Mouse (Mus musculus) retina, postnatal 7 days (tissue): ENCODE data around the gene Arhgap29.

Experiments
- DNase-seq: peaks from one replicate; pipeline ENCODE4 v3.0.0-alpha.2; 2012; ENCODE audit warnings: low read depth, low spot score

Arhgap29 gene

GRCm38 (mm10) chr3:121952041-121952591, at the start of gene Arhgap29:
Gene Arhgap29, plus strand, starts transcription at chr3:121952541.
- no peak for DNase-seq

GRCm38 (mm10) chr3:121902729-121903128, 49.6 kb upstream of the Arhgap29 start:
- DNase-seq: no peak

DNA sequence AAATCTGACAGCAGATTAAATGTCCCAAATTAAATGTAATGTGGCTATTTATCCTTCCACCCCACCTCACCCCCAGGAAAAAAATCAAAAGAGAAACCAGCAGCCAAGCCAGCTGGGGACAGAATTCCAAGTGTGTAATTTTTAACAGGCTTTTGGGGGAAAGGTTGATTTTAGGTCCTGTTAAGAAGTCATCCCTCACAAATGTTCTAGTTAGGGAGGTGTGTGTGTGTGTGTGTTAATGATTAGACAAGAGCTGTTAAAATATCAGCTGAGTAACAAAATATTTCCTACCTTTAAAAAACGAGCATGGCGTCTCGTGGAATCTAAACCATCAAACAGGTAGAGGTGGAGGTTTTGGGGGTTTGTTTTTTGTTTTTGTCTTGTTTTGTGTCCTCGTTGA, 49.1 kb upstream of the Arhgap29 start:
- no peak for DNase-seq

DNA sequence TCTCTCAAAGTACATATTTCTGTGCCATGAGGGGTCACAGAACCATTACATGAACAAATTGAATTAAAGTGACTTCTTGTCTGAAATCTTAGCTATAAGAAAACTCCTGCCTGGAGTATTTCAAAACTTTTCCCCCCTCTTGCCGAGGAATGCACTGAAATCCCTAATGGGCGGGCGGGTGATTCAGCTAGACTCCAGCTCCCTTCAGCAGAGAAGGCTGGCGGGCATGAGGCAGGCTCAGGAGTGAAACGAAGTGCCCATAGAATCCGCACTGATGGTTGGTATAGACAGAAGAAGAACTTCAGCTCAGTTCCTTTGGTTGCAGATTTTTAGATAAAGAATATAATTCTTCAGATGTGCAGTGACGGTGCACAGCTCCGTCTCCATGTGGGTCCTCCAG, 48.6 kb upstream of the Arhgap29 start:
- no peak for DNase-seq

DNA sequence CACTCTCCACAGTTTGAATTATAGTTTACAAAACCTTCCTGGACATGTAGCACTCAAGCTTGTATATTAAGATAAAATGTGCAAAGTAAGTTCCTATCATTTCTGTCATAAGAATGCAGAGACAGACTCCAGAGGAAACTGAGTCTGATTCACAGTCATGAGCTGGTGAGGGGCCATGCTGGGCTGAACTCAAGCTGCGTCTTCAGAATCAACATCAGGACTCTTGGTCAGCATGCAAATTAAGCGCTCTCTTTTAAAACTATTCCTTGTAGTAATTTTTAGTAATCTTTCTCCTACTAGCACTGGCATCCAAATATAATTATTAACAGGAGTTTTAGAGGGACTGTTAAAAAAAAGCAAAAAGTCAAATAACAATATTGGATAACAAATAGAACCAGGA, 47.9 kb upstream of the Arhgap29 start:
- DNase-seq: no peak

- DNase-seq: no peak
Observed at GRCm38 (mm10) chr3:121906623-121907022, 45.7 kb upstream of the Arhgap29 start.

GRCm38 (mm10) chr3:121909155-121909554, 43.2 kb upstream of the Arhgap29 start:
- no peak for DNase-seq

DNA sequence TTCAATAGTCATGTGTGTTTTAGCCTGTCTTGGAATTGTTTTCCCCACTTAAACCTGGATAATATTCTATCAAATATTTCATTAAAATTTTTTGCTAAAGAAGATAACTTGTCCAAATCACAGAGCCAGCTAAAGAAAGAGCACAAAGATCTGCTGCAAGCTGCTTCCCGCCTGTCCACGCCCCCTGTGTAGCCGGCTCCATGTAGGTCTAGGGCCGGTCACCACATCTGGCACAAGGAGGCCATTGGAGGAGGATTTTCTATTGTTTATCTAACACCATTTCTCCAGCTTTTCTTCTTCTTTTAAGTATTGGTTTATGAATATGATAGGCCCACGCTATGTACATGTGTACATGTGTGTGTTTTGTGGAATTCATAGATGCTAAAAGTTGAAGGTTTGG, 38.9 kb upstream of the Arhgap29 start:
- DNase-seq: no peak

- no peak for DNase-seq
Observed at GRCm38 (mm10) chr3:121914459-121915185, 37.7 kb upstream of the Arhgap29 start.

DNA sequence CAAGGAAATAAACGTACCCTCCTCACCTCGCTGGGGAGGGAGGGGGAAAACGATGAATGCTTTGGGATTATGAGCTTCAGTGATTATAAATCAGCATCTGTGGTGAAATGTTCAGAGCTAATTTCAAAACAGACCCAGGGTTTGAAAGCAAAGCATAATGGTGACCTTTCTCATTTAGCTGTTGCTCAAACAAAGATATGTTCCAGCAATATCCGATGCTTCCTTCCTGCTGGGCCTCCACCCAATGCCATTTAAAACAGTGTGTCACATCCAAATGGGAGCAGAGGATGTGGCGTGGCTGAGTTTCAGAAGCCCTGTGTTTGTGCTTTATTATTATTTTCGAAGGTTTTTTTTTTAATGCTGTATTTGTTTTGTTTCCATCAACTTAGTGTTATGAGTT, 37.1 kb upstream of the Arhgap29 start:
- DNase-seq: no peak

GRCm38 (mm10) chr3:121916802-121917532, 35.4 kb upstream of the Arhgap29 start:
- DNase-seq: no peak

GRCm38 (mm10) chr3:121917658-121918057, 34.7 kb upstream of the Arhgap29 start:
- no peak for DNase-seq

- no peak for DNase-seq
Observed at GRCm38 (mm10) chr3:121919961-121920360, 32.4 kb upstream of the Arhgap29 start.

DNA sequence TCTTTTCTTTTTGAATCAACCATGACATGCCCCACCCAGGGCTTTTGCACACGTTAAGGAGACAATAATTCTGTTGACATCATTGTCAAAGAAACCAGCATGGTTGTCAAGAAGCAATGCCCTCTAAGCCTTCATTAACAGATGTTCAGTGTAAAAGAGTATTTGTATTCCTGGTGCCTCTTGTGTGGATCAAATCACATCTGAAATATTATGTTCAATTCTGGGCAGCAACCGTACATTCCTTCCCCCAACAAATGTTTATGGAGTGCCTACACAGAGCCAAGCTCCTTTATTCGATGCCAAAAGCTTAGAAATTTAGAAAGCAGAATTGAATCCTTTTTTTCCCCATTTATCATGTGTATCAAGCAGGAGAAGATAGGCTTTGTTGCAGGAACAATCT, 31.6 kb upstream of the Arhgap29 start:
- no peak for DNase-seq

DNA sequence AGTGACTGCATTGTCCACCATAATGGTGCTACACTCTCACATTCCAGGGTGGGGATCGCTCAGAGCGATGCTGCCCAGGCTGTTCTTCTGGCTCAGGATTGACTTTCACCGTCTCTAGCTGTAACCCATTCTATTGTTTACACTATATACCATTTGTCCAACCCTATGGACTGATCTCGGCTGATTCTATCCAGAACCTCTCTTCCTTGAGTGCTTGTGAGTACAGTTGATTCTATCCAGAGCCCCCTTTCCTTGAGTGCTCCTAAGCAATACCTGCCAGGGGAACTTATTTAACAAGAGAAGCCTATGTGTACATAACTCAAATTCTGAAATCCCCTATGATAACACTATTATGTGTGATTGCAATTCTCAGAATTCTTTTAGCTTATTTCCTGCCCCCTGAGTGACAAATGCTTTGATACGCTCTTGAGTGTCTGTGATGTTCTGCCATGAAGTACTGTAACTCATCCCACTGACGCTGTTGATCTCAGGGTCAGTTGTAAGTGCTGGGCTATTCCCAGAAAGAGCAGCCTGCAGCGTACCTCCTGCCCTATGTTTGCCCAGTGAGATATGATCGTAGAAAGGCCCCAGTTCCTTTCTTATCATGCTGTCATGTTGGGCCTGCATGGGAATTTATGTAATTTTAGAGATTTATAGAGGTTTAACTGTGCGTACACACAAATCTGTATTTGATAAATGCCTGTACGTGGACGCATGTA, 27.4 kb upstream of the Arhgap29 start:
- DNase-seq: no peak

DNA sequence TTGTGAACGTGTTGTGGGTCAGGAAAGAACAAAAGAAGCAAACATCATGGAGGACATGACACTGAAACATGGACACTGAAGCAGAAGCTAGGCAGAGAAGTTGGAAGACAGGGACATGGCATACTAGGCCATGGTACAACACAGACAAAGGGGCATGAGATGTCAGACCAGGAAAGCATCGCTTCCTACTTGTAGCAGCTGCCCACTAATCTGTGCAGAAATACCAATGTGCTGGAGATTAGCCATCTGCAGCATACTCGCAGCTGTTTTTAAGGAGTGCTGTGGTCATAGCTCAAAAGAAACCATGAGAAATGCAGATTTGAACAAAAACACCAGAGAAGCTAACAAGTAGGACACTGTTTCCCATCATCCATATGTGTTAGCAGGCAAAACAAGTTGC, 24.7 kb upstream of the Arhgap29 start:
- no peak for DNase-seq

DNA sequence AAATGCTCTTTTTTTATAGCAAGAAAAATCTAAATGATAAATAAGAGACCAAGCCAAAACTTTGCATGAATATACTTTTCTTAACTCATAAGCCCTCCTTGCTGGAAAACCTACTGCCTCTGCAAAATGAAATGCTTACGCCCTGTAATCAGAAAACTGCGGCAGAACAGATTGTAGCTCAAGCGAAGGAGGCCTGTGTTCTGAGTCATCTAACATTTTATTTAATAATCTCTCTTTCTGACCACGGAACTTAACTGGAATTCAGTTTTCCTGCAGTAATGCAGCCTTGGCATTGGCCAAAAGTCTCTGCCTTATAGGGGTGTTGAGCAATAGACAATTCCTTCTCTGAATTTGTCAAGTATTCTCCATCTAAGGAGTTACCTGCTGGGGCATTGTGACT, 19.5 kb upstream of the Arhgap29 start:
- no peak for DNase-seq

GRCm38 (mm10) chr3:121936241-121936640, 16.1 kb upstream of the Arhgap29 start:
- no peak for DNase-seq

DNA sequence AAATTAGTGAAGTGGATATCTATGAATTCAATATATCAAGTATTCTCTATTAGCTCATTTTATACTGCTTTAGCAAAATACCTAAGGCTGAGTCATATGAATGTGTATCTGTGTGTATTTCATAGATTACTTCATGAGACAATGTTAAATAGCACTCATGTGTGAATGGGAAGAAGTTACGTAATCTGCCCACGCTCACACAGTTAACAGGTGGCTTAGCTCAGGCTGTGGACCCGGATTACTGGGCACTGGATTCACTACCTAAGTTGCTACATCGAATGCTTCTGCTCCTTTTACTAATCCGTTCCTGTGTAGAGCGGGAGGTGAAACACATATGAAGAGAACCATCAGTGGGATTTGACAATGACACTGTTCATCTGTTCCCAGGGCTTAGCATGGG, 15.3 kb upstream of the Arhgap29 start:
- DNase-seq: no peak

GRCm38 (mm10) chr3:121939658-121940057, 12.7 kb upstream of the Arhgap29 start:
- DNase-seq: no peak

DNA sequence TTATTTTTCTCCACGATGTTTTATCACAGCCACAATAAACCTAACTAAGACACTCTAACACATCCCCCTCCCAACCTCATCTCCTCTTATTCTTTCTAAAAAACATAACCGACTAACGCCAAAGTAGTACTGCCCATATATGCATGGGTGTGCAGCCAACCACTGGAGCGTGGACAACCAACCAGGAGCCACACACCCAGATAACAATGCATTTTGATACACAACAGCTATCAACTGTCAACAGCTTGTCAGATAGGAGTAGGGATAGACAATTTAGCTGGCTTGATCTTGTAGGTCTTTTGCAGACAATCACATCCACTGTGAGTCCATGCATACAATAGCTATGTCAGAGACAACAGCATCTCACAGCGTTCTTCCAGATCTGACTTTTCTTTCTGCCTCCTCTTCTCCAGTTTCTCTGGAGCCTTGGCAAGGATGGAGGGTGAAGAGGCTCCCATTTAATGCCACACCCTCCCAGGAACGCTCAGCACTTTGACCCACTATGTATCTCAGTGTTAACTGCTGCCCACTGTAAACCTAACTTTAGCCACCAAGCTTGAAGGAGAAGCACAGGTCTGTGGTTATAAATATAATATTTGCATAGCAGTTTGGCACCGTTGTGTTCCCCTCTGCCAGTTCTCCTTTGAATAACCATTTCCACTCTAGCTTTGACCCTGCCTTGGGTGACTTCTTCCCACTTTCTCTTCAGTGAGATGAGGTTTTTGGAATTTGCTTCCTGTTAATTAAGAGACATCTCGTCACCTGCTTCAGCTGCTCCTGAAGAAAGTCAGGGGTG, 12.0 kb upstream of the Arhgap29 start:
- DNase-seq: no peak
